Mouse (Mus musculus) kidney, adult 2 months (tissue): Measurements from ENCODE around the gene Galnt18.

Experiments used
- CTCF ChIP-seq: fragments of 200-500 bp; conservative IDR thresholded peaks from 2 replicates; pipeline ENCODE4 v1.5.1; 2011; ENCODE audit warnings: low read depth, mild to moderate bottlenecking, control low read depth, low read length, moderate library complexity, mixed read lengths; ENCODE audit not compliant: insufficient read depth, insufficient read length
- POLR2A ChIP-seq: fragments of 200-500 bp; IDR thresholded peaks from one replicate; pipeline ENCODE4 v1.6.1; 2011; ENCODE audit warnings: low read depth, low read length, control low read depth

GRCm38 (mm10) chr7:111427392-111427791 is 352.4 kb downstream of the Galnt18 start:
- no peak for TF ChIP-seq CTCF
- no peak for TF ChIP-seq POLR2A
